Mouse (Mus musculus): ENCODE measurements at regions not wholly inside any gene's neighbourhood (a gene's known extent, or its start where the extent isn't known, plus 50 kb on each side); places are given as distances from the start of the nearest gene placed in this dataset.

DNA sequence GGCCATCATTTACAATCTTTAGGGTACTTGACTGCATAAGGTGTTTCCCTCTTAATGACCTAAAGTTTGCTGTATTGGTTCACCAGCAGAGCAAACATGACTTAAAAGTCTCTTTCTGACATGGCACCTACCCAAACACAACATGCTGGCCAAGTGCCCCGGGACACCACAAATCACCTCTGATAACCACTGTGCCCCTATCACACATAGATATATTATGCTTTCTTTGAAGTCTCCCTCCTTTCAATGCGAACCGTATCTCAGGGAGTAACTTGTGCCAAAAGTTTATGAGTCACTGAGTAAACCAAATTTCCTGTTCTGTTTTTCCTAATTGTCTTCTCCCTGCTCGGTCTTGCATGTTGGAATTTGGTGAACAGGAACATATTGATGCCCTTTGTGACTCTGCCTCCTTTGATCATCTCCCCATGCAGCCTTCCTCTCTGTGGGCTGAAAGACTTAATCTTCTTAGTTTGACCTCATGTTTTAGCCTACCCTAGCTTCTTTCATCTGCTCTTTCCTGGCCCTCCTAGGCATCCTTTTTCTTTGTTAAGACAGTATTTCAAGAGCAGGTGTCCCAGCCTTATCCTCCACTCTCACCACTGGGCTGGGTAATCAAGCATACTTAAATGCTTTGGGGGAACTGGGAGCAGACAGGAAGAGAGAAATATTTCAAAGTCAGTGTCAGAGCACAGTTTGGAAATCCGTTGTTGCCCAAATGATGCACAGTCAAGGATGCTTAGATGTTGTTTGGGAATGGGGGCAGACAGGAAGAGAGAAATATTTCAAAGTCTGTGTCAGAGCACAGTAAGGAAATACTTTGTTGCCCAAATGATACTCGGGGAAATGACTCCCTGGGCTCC is 126.5 kb downstream of the Nedd1 start:
- TF ChIP-seq CTCF (IDR thresholded peaks at IDR 0.05; ENCODE audit: extremely low read depth, insufficient read depth, low read length), result no peak
- TF ChIP-seq POLR2A (IDR thresholded peaks at IDR 0.05; ENCODE audit: extremely low read depth, insufficient read depth, low read length), result no peak

All from cortical plate, adult 2 months (tissue).